In genomic region chr5:137189326-137189725, GRCm38 (mm10) we compare ENCODE assay signal across 8 mouse cellular contexts. TPM values are rescaled to one million over a fixed set of nuclear protein-coding genes. Genes with fewer than 3 reads are reported as not detected.
DNase-seq lines count a peak whose midpoint lies in the region; ATAC-seq and TF ChIP-seq lines count a peak whose summit lies in the region.

No protein-coding gene starts in this region.

- TF ChIP-seq CTCF in kidney, adult 2 months (conservative IDR thresholded peaks at IDR 0.05; ENCODE audit: insufficient read depth, insufficient read length, low read depth, low read length) = no peak

- DNase-seq in kidney, adult 2 months = no peak
- DNase-seq in kidney, postnatal 10 days = no peak
- DNase-seq in ZHBTc4 (ENCODE audit: low read depth, low spot score) = peak; percentile 59
- DNase-seq in kidney, postnatal 4 days = peak; percentile 16 to 31
- DNase-seq in thymus, postnatal 36 days = peak; percentile 65 to 75
- DNase-seq in right cerebral cortex, postnatal 25 days = no peak

- no peak overlapping the region for H3K27ac ChIP-seq in kidney, adult 2 months (ENCODE audit: insufficient read depth, low read depth, low read length)
- H3K27ac ChIP-seq in forebrain, embryonic 12.5 days = no peak overlapping the region

- no peak for ATAC-seq in forebrain, embryonic 12.5 days (ENCODE audit: low FRiP score)
- peak; percentile 76 for ATAC-seq in monocyte, adult 5-6 weeks (replicated peaks; ENCODE audit: insufficient number of reproducible peaks, low FRiP score, low TSS enrichment, poor library complexity, severe bottlenecking)

- 2% methylated on average over 34 of the region's 34 CpGs for WGBS in kidney, adult 2 months
- 3% methylated on average over 34 of the region's 34 CpGs for WGBS in forebrain, embryonic 12.5 days

- no peaks in the 10 kb centered on the region for H3K9me3 ChIP-seq in forebrain, embryonic 12.5 days

- TF ChIP-seq POLR2A in kidney, adult 2 months (IDR thresholded peaks at IDR 0.05; ENCODE audit: low read depth, low read length) = no peak

- H3K4me2 ChIP-seq in forebrain, embryonic 12.5 days = peak overlapping the region; percentile 73

- H3K36me3 ChIP-seq in kidney, adult 2 months (ENCODE audit: control insufficient read depth, insufficient read depth, low read length) = no peaks in the 10 kb centered on the region
- no peaks in the 10 kb centered on the region for H3K36me3 ChIP-seq in forebrain, embryonic 12.5 days (replicated peaks)

- peak overlapping the region; percentile 54; the same call in 1 of the 2 replicates for H3K4me3 ChIP-seq in kidney, adult 2 months (ENCODE audit: insufficient read depth, low read depth, low read length)
- H3K4me3 ChIP-seq in forebrain, embryonic 12.5 days (replicated peaks) = peak overlapping the region; percentile 54

- H3K4me1 ChIP-seq in kidney, adult 2 months (ENCODE audit: control insufficient read depth, insufficient read depth, low read length) = no peaks in the 10 kb centered on the region
- H3K4me1 ChIP-seq in forebrain, embryonic 12.5 days = no peaks in the 10 kb centered on the region

- peak overlapping the region; percentile 68 for H3K9ac ChIP-seq in forebrain, embryonic 12.5 days

- H3K27me3 ChIP-seq in kidney, adult 2 months (replicated peaks; ENCODE audit: control insufficient read depth, insufficient read depth, low read length) = peaks cover 5% of the 10 kb centered on the region; the same call in 1 of the 2 replicates
- peaks cover 20% of the 10 kb centered on the region for H3K27me3 ChIP-seq in forebrain, embryonic 12.5 days

RNA-seq across cellular contexts. Expression of gene Muc3a, which starts 22.9 kb away (rescaled TPM):
- polyA plus RNA-seq in kidney, adult 2 months (2012; rRNA removed) = 0.15 and 0.20 TPM in 2 replicates
- polyA plus RNA-seq in forebrain, embryonic 12.5 days (2016; fragmentation: Nextera tagmentation; extraction: Ambion mirVana) = not detected in 2 replicates
- not detected in 3 replicates for total RNA-seq in monocyte, adult 5-6 weeks (2017)

RNA-seq across cellular contexts. Expression of gene Muc3, which starts 40.2 kb away (rescaled TPM):
- not detected in 2 replicates for polyA plus RNA-seq in kidney, adult 2 months (2012; rRNA removed)
- polyA plus RNA-seq in forebrain, embryonic 12.5 days (2016; fragmentation: Nextera tagmentation; extraction: Ambion mirVana) = not detected in 2 replicates
- not detected in 3 replicates for total RNA-seq in monocyte, adult 5-6 weeks (2017)

Comparison
In these comparisons a context has a peak if more than half of its experiments do, and no peak if none do; other contexts are left out.
1. DNase-seq: peak in ZHBTc4 (single experiment), kidney, postnatal 4 days (2 of 2) and thymus, postnatal 36 days (2 of 2); none in kidney, adult 2 months (single experiment), kidney, postnatal 10 days (single experiment) and right cerebral cortex, postnatal 25 days (single experiment).